Mouse (Mus musculus): ENCODE results near the gene Hsdl2.
"Not testable (repeated sequence)": the region's sequence is repeated elsewhere in the genome, so short reads cannot be mapped to it uniquely, and the experiment has no call there.

The Hsdl2 gene

DNA sequence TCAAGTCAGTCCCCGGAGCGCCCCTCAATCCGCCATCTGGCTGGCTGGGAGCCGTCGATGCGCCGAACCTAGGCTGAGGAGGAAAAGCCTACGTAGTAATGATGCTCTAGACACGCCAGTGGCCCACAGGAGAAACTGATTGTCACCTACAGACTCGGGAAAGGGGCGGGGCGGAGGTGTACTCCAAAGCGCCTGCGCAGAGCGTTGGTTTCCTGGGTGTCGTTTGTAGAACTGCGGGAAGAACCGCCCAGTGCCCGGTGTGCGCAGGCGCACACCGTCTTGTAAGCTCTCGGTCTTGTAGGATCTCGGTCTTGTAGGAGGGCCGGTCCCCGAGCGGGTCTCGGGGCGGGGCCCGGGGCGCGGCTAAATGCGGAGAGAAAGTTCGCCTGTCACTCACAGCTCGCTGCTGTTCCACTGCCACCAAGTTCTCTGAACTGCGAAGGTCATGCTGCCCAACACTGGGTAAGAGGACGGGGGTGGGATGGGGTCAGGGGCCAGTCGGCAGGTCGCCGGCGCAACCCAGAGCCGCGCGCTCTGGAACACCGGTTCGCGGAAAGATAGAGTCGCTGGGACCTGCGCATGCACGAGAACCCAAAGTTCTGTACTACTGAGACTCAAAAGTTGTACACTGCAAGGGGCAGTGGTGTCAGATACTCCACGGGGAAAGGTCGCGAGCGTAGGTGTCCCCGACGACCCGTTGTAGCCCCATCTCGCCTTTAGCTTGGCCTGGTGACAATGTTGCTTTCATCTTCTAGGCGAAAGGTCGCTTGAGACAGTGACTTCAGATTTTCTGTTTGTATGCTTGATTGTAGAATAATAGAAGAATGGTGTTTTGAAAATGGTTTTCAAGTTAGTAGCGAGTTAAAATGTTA is at the start of gene Hsdl2:
Gene Hsdl2 (plus strand): TSS at position 250 of the 872 bp plus-strand sequence.
- peak; percentile 98 for DNase-seq

DNA sequence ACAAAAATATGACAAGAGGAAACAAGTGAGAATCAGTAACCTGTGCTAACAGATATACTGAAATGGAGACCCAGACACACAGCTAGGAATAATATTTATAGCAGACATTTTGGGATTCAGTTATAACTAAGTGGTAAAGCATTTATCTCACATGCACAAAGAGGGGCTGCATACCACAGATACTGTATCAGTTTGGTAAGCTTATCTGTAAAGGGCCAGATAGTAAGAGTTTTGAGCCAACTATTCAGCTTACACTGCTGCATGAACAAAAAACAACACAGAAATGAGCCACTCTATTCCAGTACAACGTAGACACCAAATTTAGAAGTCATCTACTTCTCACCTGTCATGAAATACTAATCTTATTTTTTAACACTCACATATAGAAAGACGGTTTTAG is 48.1 kb upstream of the Hsdl2 start:
- no peak for DNase-seq

DNA sequence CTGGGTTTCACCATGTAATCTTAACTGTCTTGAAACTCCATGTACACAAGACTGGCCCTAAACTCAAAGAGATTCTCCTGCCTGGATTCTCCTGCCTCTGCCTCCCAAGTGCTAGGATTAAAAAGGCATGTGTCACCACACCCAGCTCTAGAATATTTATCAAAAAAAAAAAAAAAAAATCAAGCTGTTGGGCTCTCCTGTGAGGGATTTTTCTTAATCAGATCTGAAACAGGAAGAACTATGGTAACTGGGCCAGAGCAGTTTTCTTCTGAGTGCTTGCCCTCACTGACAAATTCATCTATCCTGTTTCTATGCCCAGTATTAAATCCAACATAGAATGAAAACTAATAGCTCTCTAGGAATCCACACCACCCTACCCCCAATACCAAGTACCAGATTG is 45.7 kb upstream of the Hsdl2 start:
- DNase-seq: no peak

DNA sequence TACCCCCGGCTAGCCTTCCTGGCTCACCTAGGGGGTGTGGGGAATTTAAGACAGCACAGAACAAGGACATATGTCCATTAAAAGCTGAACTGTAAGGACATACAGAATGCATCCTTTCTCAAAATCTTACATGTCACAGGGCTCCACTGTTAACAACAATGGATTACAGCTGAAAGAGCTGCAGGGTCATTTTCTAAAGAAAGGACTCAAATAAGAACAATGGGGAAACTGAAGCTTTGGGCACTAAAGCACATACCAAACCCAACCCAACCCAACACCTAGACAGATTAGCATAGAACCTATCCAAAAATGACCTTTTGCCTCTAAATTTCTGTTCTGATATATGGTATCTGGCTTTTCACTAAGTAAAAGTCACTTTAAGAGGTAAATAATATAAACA is 45.1 kb upstream of the Hsdl2 start:
- no peak for DNase-seq

DNA sequence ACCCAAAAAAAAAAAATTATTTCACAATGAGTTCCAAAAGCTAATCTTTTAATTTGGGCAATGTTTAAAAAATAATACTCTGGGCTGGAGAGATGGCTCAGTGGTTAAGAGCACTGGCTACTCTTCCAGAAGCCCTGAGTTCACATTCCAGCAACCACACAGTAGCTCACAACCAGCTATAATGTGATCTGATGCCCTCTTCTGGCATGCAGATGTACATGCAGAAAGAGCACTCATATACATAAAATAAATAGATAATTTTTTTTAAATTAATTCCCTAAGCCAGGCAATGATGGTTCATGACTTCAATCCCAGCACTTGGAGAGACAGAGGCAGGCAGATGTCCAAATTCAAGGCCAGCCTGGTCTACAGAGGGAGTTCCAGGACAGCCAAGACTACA is 38.4 kb upstream of the Hsdl2 start:
- DNase-seq: no peak

DNA sequence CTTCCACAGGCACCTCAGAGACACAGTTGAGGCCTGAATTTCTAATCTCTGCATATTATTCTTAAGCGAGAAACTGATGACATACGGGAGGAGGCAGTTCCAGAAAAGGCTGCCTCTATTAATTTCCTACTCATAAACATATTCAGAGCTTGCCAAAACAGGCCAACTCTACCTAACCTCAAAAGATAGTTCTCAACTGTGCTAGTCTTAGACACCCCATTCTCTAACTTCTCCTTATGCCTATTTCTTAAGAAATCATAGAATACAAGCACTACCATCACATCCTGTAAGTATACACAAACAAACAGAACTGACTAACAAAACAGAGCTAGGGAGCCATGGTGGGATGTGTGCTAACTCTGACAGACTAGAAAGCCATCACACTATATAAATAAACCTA is 36.7 kb upstream of the Hsdl2 start:
- DNase-seq: no peak

DNA sequence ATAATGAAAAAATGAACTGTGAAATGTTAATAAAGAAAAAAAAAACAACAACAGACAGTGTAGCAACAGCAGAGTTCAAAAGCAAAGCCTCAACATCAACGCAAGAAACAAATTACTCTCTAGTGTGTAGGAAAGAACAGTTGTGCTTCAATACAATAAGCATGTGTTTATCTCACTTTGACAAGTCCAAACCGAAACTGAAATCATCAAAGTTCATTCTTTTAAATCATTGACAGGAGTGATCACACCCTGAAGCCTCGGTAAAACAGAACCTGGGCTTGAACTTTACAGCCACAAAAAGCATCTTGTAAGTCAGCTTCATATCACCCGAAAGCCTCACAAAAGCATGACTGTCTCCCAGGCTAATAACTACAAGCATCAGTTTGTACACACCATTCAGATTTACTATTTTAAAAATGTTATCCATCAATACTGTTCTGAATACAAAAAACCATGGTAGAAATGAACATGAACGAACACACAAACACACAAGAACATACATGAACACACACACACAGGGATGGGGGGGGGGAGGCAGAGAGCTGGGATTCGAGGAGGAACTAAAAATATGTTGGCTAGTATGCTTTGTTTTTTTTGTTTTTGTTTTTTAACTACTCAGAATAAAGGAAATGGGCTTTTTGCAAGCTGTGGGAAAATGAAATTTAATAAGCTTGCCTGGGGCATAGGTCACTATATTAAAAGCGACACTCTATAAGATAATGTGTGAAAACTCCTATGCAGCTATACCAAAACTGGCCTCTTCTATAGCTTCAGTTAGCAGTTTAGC is 34.9 kb upstream of the Hsdl2 start:
- no peak for DNase-seq

DNA sequence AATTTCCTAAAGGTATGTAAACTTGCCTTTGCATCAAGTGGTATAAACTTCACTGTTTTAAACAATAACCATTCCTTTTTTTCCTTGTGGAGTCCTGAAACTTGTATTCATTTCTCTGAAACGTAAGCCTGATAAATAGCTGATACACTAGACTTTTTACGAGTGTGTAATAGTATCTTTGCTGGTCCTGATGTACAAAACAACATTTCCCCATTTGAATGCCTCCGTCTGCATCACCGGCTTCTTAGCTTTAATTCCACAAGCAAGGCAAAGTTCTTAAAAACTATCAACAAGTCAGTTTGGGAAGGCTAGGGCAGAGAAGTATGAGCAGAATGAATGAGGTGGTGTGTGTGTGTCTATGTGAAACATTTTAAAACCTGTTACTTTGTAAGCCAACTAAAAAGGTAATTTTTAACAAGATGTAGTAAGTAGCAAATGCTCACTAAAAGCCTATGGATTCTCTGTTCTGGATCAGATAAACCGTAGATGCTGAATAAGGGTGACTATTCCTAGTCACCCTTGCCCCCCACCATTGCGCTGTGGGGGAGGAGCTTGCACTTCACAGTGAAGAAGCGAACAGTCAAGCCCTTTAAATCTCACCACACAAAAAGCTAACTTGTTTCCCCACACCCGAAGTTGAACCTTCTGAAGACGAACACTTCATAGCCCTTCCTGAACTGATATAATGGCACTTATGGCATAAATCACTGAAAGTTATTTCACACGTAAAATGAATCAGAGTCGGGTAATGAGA is 34.0 kb upstream of the Hsdl2 start:
- no peak for DNase-seq

DNA sequence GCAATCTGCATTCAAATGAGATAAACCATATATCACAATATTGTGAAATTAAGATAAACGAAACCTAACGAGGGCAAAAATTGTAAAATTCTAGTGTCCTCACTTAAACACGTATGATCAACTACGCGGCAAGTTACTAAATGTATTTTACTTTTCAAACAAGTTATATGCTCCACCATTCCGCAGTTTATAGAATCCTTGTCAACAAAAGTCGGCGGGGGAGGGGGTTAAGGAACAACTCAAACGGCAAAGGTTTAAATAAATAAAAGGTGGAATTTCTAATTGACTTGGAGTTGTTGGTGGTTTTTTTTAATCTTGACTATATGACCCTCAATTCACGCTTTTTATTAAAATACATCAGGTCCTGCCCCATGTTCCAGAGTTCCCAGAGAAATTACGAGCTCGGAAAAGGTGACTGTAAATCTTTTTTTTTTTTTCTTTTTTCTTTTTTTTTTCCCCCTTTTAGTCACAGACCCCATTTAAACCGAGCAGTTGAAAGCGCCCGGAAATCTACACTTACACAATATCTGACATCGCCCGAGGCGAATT is 33.3 kb upstream of the Hsdl2 start:
- no peak for DNase-seq

DNA sequence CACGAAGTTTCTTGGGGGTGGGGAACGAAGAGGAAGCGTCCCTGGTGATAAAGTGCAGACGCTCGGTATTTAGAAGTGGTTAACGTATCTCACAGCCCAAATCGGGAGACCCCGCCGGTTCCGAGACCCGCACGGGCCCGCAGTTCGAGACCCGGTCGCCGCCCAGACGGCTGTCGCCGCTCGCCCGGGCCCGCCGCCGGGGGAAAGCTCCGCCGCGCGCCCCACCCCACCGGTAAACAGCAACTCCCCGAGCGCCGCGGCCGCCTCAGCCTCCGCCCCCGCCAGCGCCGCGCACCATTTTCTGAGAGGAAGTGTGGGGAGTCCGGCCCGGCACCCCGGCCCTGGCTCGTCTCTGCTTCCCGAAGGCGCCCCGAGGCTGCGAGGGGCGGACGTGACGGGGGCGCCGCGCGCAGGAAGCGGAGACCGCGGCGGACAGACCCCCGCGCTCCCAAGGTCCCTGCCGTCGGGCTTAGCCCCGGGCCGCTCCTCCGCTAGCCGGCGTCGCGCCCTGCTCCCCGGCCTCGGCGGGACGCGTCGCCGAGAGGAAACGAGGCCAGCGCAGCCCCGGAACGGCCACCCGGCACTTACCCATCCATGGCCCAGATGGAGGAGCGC is 32.7 kb upstream of the Hsdl2 start:
- DNase-seq: peak; percentile 82

DNA sequence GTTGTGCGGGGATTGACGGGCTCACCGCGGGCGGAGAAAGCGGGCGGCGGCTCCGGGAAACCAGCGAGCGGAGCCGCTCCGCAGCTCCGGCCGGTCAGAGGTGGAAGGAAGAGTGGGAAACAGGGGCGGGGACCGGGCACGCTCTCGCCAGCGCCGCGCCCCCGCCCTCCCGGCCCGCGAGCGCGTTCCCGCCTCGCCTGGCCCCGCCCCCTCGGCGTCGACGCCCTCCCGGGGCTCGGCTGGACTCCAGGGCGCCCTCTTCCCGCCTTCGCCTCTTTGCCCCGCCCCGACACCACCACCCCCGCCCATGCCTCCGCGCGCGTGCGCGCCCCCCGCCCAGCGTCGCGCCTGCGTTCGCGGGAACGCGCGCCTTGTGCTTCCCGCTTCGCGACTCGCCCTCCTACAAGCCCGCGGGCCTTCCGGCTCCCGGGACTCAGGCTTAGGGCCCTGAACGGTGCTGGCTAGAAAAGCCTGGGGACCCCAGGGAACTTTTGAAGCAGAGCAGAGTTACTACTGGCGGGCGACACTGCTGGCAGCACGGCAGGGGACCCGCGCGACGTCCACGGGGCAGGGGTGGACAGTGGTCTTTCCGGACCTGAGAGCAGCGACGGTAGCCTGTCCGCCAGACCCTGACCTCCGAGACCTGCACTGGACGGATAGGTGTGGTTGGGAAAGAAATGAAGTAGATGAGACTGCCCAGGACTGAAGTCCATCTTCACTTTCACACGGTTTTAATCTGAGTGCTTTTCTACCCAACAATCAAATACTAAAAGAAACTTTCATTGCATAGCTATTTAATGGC is 32.0 kb upstream of the Hsdl2 start, which contains the start of gene Ptbp3:
Gene Ptbp3 (minus strand): TSS at position 190 of the 802 bp plus-strand sequence.
- DNase-seq: peak; percentile 95

DNA sequence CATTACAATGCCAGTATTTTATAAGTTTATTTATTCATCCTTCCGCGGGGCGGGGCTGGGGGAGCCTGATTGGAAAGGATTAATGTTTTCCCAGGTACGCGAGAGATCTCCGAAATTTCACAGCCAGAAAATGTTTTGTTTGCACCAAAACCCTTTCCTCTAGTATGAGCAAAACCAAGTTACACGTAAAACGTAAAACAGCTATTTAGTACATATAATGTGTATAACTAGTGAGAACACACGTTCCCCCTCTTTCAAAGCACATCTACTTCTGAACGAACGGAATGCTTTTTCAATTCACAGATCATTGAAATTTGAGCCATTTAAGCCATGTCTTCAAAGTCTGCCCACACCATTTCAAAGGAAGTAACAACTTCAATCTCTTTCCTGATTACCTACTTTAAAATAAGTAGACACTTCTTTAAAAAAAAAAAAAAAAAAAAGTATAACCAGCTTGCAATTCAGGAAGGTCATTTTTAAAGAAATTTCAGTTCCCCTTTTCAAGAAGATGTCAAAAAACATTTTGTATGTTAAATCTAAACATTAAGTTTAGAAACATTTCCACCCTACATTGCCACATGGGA is 31.3 kb upstream of the Hsdl2 start:
- DNase-seq: no peak

DNA sequence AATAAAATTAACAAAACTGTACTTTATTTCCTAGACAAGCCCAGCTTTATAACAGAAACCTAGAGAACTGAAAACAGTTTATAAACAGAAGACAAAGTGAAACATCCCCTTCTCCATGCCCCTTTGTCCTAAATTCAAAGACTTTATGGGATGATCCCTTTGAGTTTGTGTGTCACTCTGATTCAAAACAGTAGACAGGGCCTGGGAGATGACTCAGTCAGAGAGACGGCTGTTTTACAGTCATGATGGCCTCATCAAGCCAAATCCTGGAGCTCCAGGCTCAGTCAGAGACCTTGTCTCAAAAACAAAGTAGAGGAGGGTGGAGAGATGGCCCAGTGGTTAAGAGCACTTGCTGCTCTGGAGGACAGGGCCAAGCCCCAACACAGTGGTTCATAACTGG is 29.5 kb upstream of the Hsdl2 start:
- DNase-seq: no peak

DNA sequence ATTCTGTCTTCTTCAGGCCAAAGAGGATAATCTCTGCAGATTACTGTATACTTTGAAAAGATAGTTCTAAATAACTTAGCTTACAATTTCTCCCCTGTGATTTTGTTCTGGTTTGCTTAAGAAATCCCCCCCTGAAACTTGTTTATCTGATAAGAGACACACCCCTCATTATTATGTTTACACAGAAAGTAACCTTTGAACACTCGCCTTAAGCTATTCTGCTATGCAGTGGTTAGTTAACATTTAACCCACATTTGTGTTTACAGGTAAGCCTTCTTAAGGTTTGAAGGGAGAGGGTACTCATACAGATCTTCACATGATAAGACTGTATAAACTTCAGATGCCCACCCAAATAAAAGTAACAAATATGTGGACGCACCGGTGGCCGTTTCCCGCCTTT is 28.5 kb upstream of the Hsdl2 start:
- no peak for DNase-seq

DNA sequence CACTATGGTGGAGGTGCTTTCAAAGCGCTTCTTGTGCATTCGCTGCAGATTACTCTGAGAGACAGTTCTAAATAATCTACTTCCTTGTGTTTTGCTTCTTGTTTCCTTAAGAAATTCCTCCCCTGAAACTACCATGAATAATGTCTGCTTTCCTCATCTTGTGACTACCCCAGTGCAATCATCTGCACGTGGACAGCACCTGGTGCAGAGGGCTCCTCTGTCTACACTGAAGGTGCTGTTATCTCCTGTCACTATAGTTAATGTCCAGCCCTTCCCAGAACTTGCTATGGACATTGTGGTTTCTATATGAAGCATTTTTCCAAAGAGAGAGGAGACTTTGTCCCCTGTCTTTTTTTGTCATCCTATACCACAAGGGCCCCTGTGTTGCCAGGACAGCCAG is 27.8 kb upstream of the Hsdl2 start:
- no peak for DNase-seq

DNA sequence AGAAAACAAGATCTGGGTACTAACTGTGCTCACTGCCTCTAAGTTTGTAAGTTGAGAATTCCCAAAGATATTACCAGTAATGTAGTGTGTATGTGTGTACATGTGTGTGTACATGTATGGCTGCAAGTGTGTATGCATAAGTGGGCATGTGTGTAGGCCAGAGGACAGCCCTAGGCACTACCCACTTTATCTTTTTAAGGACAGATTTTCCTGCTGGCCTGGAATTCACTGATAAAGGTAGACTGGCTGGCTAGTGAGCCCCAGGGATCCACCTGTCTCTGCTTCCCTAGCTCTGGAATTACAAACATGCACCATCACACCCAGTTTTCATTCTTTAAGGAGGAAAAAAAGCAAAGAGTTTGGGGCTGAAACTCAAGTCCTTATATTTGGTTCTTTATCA is 26.2 kb upstream of the Hsdl2 start:
- DNase-seq: no peak

DNA sequence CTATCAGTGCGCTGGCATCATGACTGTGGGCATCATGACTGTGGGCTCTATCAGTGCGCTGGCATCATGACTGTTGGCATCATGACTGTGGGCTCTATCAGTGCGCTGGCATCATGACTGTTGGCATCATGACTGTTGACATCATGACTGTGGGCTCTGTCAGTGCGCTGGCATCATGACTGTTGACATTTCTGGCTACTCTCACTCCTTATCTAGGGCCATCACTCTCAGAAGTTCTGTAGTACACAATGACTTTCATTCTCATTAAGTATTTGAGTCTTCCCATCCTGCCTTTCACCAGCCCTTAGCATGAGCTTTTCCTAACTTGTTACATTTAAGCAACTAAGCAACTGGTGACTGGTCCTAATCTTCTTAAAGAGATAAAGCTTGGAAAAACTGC is 24.0 kb upstream of the Hsdl2 start:
- not testable (repeated sequence) for DNase-seq

DNA sequence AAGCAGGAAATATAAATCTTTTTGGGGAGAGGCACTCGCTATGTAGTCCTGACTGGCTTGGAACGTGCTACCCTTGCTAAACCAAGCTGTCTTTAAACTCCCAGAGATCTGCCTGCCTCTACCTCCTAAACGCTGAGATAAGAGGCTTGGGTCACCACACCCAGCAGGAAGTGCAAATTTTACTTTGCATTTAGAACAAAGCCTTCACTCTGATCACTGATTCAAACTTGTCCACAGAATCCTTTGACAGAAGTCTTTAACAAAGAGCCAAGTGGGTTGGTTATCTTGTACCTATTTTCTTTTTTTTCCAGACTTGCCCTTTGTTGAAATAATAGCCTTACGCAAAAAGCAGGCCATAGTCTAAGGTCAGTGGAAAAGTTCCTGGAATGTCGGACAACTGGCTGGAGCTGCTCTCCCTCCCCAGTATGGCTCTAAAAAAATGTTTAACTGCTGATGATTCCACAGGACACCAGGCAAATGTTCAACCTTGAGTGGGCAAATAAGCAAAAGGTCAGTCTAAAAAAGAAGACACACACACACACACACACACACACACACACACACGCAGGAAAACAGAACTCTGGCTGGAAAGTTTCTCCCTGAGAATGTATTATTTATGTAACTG is 23.2 kb upstream of the Hsdl2 start:
- DNase-seq: no peak

DNA sequence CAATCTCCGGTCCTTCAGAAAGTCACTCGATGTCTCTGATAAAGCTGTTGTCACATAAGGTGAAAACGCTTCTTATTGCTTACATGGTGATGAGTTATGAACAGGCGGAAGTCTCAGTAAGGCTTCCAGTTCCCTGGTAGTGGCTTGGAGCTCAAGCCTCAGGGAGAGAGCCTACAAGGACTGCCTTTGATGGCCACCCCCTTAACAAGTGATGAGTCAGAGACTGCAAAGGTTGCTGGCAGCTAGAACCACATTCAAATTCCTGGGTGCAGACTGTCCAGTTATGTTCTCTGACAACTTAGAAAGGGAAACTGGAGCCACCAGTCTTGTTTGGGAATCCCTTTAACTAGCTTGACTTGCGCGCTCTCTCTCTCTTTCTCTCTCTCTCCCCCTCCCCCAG is 21.2 kb upstream of the Hsdl2 start:
- DNase-seq: no peak

DNA sequence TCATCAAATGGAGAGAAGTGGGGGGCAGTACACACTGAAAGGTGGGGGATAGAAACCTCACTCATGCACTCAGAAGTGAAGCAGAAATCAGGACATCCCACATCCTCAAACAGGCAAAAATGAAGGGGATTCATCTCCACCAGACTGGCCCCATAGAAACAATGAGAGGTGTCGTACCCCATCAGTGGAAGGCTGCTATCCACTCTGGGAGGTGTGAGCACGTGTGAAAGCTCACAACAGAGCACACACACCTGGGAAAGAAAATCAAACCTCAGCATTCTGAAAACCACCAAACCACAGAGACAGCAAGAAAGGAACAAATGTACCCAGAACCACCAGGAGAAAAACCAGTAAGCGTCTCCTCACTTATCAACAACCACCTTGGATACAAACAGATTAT is 17.2 kb upstream of the Hsdl2 start:
- no peak for DNase-seq

Data from lung, postnatal 14 days (tissue).